Mouse (Mus musculus): ENCODE measurements around the gene Rnf10. TPM values are rescaled to one million over a fixed set of nuclear protein-coding genes. Genes with fewer than 3 reads are reported as not detected.
A peak's percentile ranks its signal among the peaks of the same experiment; 100 is the strongest.

Gene Rnf10
- polyA plus RNA-seq, 1 experiment from 2014 or later, result 97.2 TPM

- Histone ChIP-seq H3K36me3 (ENCODE audit: insufficient read depth) (peaks cover 67% of the 10 kb centered on the region), H3K9me3 (ENCODE audit: low read depth, low read length) (no peaks in the 10 kb centered on the region), H3K4me1 (ENCODE audit: insufficient read depth) (no peaks in the 10 kb centered on the region), H3K4me2 (no peak overlapping the region), H3K27me3 (ENCODE audit: insufficient read depth, low read length) (no peaks in the 10 kb centered on the region), H3K4me3 (ENCODE audit: low read depth, low read length) (no peak overlapping the region), H3K27ac (ENCODE audit: low read depth) (no peak overlapping the region), H3K9ac (no peak overlapping the region)
- TF ChIP-seq CTCF (IDR thresholded peaks at IDR 0.05; ENCODE audit: low read depth), result no peak
- DNase-seq (no peak), ATAC-seq (ENCODE audit: insufficient read depth) (no peak)
- WGBS, result 86% methylated on average over 10 of the region's 10 CpGs
These were observed 15.7 kb downstream of the Rnf10 start for GRCm38 (mm10) chr5:115256909-115257546.

GRCm38 (mm10) chr5:115255472-115255871, 17.2 kb downstream of the Rnf10 start:
- DNase-seq (no peak), ATAC-seq (ENCODE audit: insufficient read depth) (no peak)
- peaks cover 69% of the 10 kb centered on the region for H3K36me3 ChIP-seq (ENCODE audit: insufficient read depth)
- TF ChIP-seq CTCF (IDR thresholded peaks at IDR 0.05; ENCODE audit: low read depth), result no peak
- no peak overlapping the region for H3K4me2 ChIP-seq
- no peaks in the 10 kb centered on the region for H3K4me1 ChIP-seq (ENCODE audit: insufficient read depth)
- no peak overlapping the region for H3K4me3 ChIP-seq (ENCODE audit: low read depth, low read length)
- 92% methylated on average over 1 of the region's 1 CpGs for WGBS
- H3K27me3 ChIP-seq (ENCODE audit: insufficient read depth, low read length), result no peaks in the 10 kb centered on the region
- H3K9ac ChIP-seq, result no peak overlapping the region
- no peak overlapping the region for H3K27ac ChIP-seq (ENCODE audit: low read depth)
- no peaks in the 10 kb centered on the region for H3K9me3 ChIP-seq (ENCODE audit: low read depth, low read length)

- no peak for TF ChIP-seq CTCF (IDR thresholded peaks at IDR 0.05; ENCODE audit: low read depth)
- Histone ChIP-seq H3K4me1 (ENCODE audit: insufficient read depth) (0 out of 2 replicates have a peak, but pooled peaks cover 4% of the 10 kb centered on the region), H3K36me3 (ENCODE audit: insufficient read depth) (peaks cover 58% of the 10 kb centered on the region), H3K9ac (no peak overlapping the region), H3K4me3 (ENCODE audit: low read depth, low read length) (no peak overlapping the region), H3K27ac (ENCODE audit: low read depth) (no peak overlapping the region), H3K27me3 (ENCODE audit: insufficient read depth, low read length) (peaks cover 1% of the 10 kb centered on the region; the same call in 1 of the 2 replicates), H3K4me2 (no peak overlapping the region), H3K9me3 (ENCODE audit: low read depth, low read length) (no peaks in the 10 kb centered on the region)
- ATAC-seq (ENCODE audit: insufficient read depth) (no peak), DNase-seq (no peak)
- 81% methylated on average over 11 of the region's 11 CpGs for WGBS
These were observed 32.5 kb downstream of the Rnf10 start for GRCm38 (mm10) chr5:115240191-115240590.

GRCm38 (mm10) chr5:115238729-115239195, 33.9 kb downstream of the Rnf10 start:
- 5% methylated on average over 11 of the region's 11 CpGs for WGBS
- DNase-seq (peak; percentile 27), ATAC-seq (ENCODE audit: insufficient read depth) (no peak)
- Histone ChIP-seq H3K9ac (peak overlapping the region; percentile 79), H3K4me3 (ENCODE audit: low read depth, low read length) (peak overlapping the region; percentile 84), H3K27me3 (ENCODE audit: insufficient read depth, low read length) (peaks cover 11% of the 10 kb centered on the region), H3K4me1 (ENCODE audit: insufficient read depth) (0 out of 2 replicates have a peak, but pooled peaks cover 4% of the 10 kb centered on the region), H3K9me3 (ENCODE audit: low read depth, low read length) (no peaks in the 10 kb centered on the region), H3K36me3 (ENCODE audit: insufficient read depth) (peaks cover 44% of the 10 kb centered on the region), H3K27ac (ENCODE audit: low read depth) (no peak overlapping the region), H3K4me2 (peak overlapping the region; percentile 94)
- no peak for TF ChIP-seq CTCF (IDR thresholded peaks at IDR 0.05; ENCODE audit: low read depth)

- WGBS, result under 1% methylated on average over 88 of the region's 88 CpGs
- H3K4me2 ChIP-seq, result peak overlapping the region; percentile 94
- H3K9ac ChIP-seq, result peak overlapping the region; percentile 79
- H3K27ac ChIP-seq (ENCODE audit: low read depth), result peak overlapping the region; percentile 1; the same call in 1 of the 2 replicates
- H3K36me3 ChIP-seq (ENCODE audit: insufficient read depth), result peaks cover 37% of the 10 kb centered on the region
- TF ChIP-seq CTCF (IDR thresholded peaks at IDR 0.05; ENCODE audit: low read depth), result no peak
- peaks cover 13% of the 10 kb centered on the region for H3K27me3 ChIP-seq (ENCODE audit: insufficient read depth, low read length)
- ATAC-seq (ENCODE audit: insufficient read depth), result peak; percentile 79
- no peaks in the 10 kb centered on the region for H3K9me3 ChIP-seq (ENCODE audit: low read depth, low read length)
- peak overlapping the region; percentile 84 for H3K4me3 ChIP-seq (ENCODE audit: low read depth, low read length)
- H3K4me1 ChIP-seq (ENCODE audit: insufficient read depth), result 0 out of 2 replicates have a peak, but pooled peaks cover 4% of the 10 kb centered on the region
- peak; percentile 97 for DNase-seq
These were observed 34.6 kb downstream of the Rnf10 start for GRCm38 (mm10) chr5:115237803-115238728.

- Histone ChIP-seq H3K27me3 (ENCODE audit: insufficient read depth, low read length) (peaks cover 13% of the 10 kb centered on the region), H3K9me3 (ENCODE audit: low read depth, low read length) (no peaks in the 10 kb centered on the region), H3K4me2 (peak within 1 kb of the TSS; percentile 95), H3K36me3 (ENCODE audit: insufficient read depth) (peaks cover 14% of the 10 kb centered on the region), H3K4me3 (ENCODE audit: low read depth, low read length) (peak within 1 kb of the TSS; percentile 58), H3K9ac (peak within 1 kb of the TSS; percentile 62), H3K4me1 (ENCODE audit: insufficient read depth) (0 out of 2 replicates have a peak, but pooled peaks cover 4% of the 10 kb centered on the region), H3K27ac (ENCODE audit: low read depth) (no peak within 1 kb of the TSS)
- DNase-seq (peak; percentile 97), ATAC-seq (ENCODE audit: insufficient read depth) (peak; percentile 57)
- WGBS, result 2% methylated on average over 21 of the region's 21 CpGs
- peak; percentile 94 for TF ChIP-seq CTCF (IDR thresholded peaks at IDR 0.05; ENCODE audit: low read depth)
These were observed 36.9 kb downstream of the Rnf10 start, which contains the start of gene Pop5 for GRCm38 (mm10) chr5:115235786-115236263. Gene Pop5 (plus strand): TSS chr5:115235836.

Data from lung, embryonic 14.5 days (tissue).